Mouse (Mus musculus): Measurements from ENCODE around the gene Lmtk2. TPM values are rescaled to one million over a fixed set of nuclear protein-coding genes. Genes with fewer than 3 reads are reported as not detected.

The Lmtk2 gene
- polyA plus RNA-seq, 1 experiment from 2014 or later = 5.2 TPM

GRCm38 (mm10) chr5:144234222-144234621 is 134.0 kb downstream of the Lmtk2 start:
- H3K4me1 ChIP-seq (ENCODE audit: control insufficient read depth, insufficient read depth, low read length) = no peaks in the 10 kb centered on the region
- H3K36me3 ChIP-seq (ENCODE audit: control insufficient read depth, insufficient read depth, low read length) = no peaks in the 10 kb centered on the region
- H3K4me3 ChIP-seq (ENCODE audit: low read depth, low read length) = no peak overlapping the region
- H3K27me3 ChIP-seq (ENCODE audit: control insufficient read depth, insufficient read depth, low read length) = no peaks in the 10 kb centered on the region
- no peak overlapping the region for H3K27ac ChIP-seq (ENCODE audit: low read depth, low read length)
- H3K9ac ChIP-seq (ENCODE audit: low read depth, low read length) = no peak overlapping the region
- 52% methylated on average over 6 of the region's 6 CpGs for whole genome bisulfite sequencing (ENCODE audit: insufficient replicate concordance)
- no peak for ATAC-seq (replicated peaks; ENCODE audit: insufficient number of reproducible peaks, low FRiP score, low TSS enrichment)
- no peak overlapping the region for H3K4me2 ChIP-seq
- no peaks in the 10 kb centered on the region for H3K9me3 ChIP-seq (replicated peaks; ENCODE audit: control insufficient read depth, low read length)

- Histone ChIP-seq H3K4me2 (no peak overlapping the region), H3K27ac (ENCODE audit: low read depth, low read length) (no peak overlapping the region), H3K9ac (ENCODE audit: low read depth, low read length) (no peak overlapping the region), H3K4me3 (ENCODE audit: low read depth, low read length) (no peak overlapping the region), H3K4me1 (ENCODE audit: control insufficient read depth, insufficient read depth, low read length) (no peaks in the 10 kb centered on the region), H3K36me3 (ENCODE audit: control insufficient read depth, insufficient read depth, low read length) (no peaks in the 10 kb centered on the region), H3K9me3 (replicated peaks; ENCODE audit: control insufficient read depth, low read length) (no peaks in the 10 kb centered on the region), H3K27me3 (ENCODE audit: control insufficient read depth, insufficient read depth, low read length) (no peaks in the 10 kb centered on the region)
- no peak for ATAC-seq (replicated peaks; ENCODE audit: insufficient number of reproducible peaks, low FRiP score, low TSS enrichment)
- WGBS (ENCODE audit: insufficient replicate concordance) = 81% methylated on average over 7 of the region's 7 CpGs
Measured at GRCm38 (mm10) chr5:144234714-144235113, 134.5 kb downstream of the Lmtk2 start.

Other genes starting within 250 kb of the Lmtk2 start
- 0.21 and 0.47 TPM in 2 replicates for gene Ankrd61, start 202.8 kb upstream of the Lmtk2 start, polyA plus RNA-seq (2014; fragmentation: Nextera tagmentation; extraction: Ambion mirVana)
- gene Aimp2, start 190.6 kb upstream of the Lmtk2 start, polyA plus RNA-seq (2014; fragmentation: Nextera tagmentation; extraction: Ambion mirVana) = 89.5 and 95.5 TPM in 2 replicates
- gene Pms2, start 190.5 kb upstream of the Lmtk2 start, polyA plus RNA-seq (2014; fragmentation: Nextera tagmentation; extraction: Ambion mirVana) = 27.4 and 27.8 TPM in 2 replicates
- gene Gm42421, start 172.3 kb upstream of the Lmtk2 start, polyA plus RNA-seq (2014; fragmentation: Nextera tagmentation; extraction: Ambion mirVana) = 0.62 and 0.82 TPM in 2 replicates
- 0.43 and 1.5 TPM in 2 replicates for gene Rsph10b, start 167.4 kb upstream of the Lmtk2 start, polyA plus RNA-seq (2014; fragmentation: Nextera tagmentation; extraction: Ambion mirVana)
- gene Ccz1, start 85.6 kb upstream of the Lmtk2 start, polyA plus RNA-seq (2014; fragmentation: Nextera tagmentation; extraction: Ambion mirVana) = 67.2 and 72.1 TPM in 2 replicates
- gene Ocm, start 73.8 kb upstream of the Lmtk2 start, polyA plus RNA-seq (2014; fragmentation: Nextera tagmentation; extraction: Ambion mirVana) = not detected in 2 replicates
- gene Bhlha15, start 89.8 kb downstream of the Lmtk2 start, polyA plus RNA-seq (2014; fragmentation: Nextera tagmentation; extraction: Ambion mirVana) = 0.63 and 0.79 TPM in 2 replicates
- 12.1 and 13.2 TPM in 2 replicates for gene Tecpr1, start 123.2 kb downstream of the Lmtk2 start, polyA plus RNA-seq (2014; fragmentation: Nextera tagmentation; extraction: Ambion mirVana)
- 108 and 110 TPM in 2 replicates for gene Bri3, start 144.0 kb downstream of the Lmtk2 start, polyA plus RNA-seq (2014; fragmentation: Nextera tagmentation; extraction: Ambion mirVana)

Data from heart, embryonic 11.5 days (tissue).